Mouse (Mus musculus): ENCODE results near the gene Gm7358.
"Not testable (repeated sequence)": the region's sequence is repeated elsewhere in the genome, so short reads cannot be mapped to it uniquely, and the experiment has no call there.

GRCm38 (mm10) chr17:14036113-14036512, 23.2 kb downstream of the Gm7358 start:
- not testable (repeated sequence) for TF ChIP-seq CTCF (IDR thresholded peaks at IDR 0.05; ENCODE audit: low read depth, low read length); POLR2A (IDR thresholded peaks at IDR 0.05; ENCODE audit: extremely low read depth, insufficient read depth, low read length)

Measured in liver, adult 2 months (tissue).